Comparison of ENCODE assay signal across 10 mouse cellular contexts in genomic region chr17:11988110-11988837, GRCm38 (mm10).
DNase-seq lines count a peak whose midpoint lies in the region; ATAC-seq and TF ChIP-seq lines count a peak whose summit lies in the region.
"Had no signal": no experiment of that assay in that cellular context is flagged by ENCODE, and none has a peak within 500 bp of the region (broad histone marks: within the 10 kb centered on the region; RNA-seq: fewer than 3 reads in every experiment).

No protein-coding gene starts in this region.

- H3K27me3 ChIP-seq in liver, embryonic 11.5 days (replicated peaks; ENCODE audit: control insufficient read depth, insufficient read depth, low read length) = peaks cover 2% of the 10 kb centered on the region; the same call in 1 of the 2 replicates
- H3K27me3 ChIP-seq in liver, postnatal 0 days (ENCODE audit: insufficient read depth, low read length) = no peaks in the 10 kb centered on the region
- H3K27me3 ChIP-seq in heart, embryonic 13.5 days (replicated peaks) = peaks cover 7% of the 10 kb centered on the region; the same call in 1 of the 2 replicates
- H3K27me3 ChIP-seq in limb, embryonic 15.5 days = peaks cover 47% of the 10 kb centered on the region

- H3K4me1 ChIP-seq in liver, embryonic 11.5 days (replicated peaks; ENCODE audit: control insufficient read depth, insufficient read depth, low read length) = no peaks in the 10 kb centered on the region
- H3K4me1 ChIP-seq in liver, postnatal 0 days (ENCODE audit: insufficient read depth) = no peaks in the 10 kb centered on the region
- peaks cover 14% of the 10 kb centered on the region for H3K4me1 ChIP-seq in heart, embryonic 13.5 days
- H3K4me1 ChIP-seq in limb, embryonic 15.5 days = peaks cover 16% of the 10 kb centered on the region

- no peaks in the 10 kb centered on the region for H3K9me3 ChIP-seq in liver, embryonic 11.5 days (ENCODE audit: control insufficient read depth, low read length)
- H3K9me3 ChIP-seq in liver, postnatal 0 days (ENCODE audit: low read length) = no peaks in the 10 kb centered on the region
- H3K9me3 ChIP-seq in heart, embryonic 13.5 days = no peaks in the 10 kb centered on the region
- no peaks in the 10 kb centered on the region for H3K9me3 ChIP-seq in limb, embryonic 15.5 days

- TF ChIP-seq EP300 in liver, postnatal 0 days (IDR thresholded peaks at IDR 0.05; ENCODE audit: low read depth) = no peak

- intact Hi-C loops in left cerebral cortex, postnatal 36 days (cut with DNase I) = no loop called here

- peak; percentile 36; the same call in 1 of the 2 replicates for ATAC-seq in liver, embryonic 11.5 days (replicated peaks; ENCODE audit: low FRiP score)
- no peak for ATAC-seq in liver, postnatal 0 days
- peak; percentile 55; the same call in 1 of the 2 replicates for ATAC-seq in heart, embryonic 13.5 days (ENCODE audit: extremely low read depth, insufficient number of reproducible peaks, low FRiP score, low TSS enrichment)
- ATAC-seq in limb, embryonic 15.5 days (ENCODE audit: insufficient number of reproducible peaks, low FRiP score, low TSS enrichment, low read depth) = 0 out of 2 replicates have a peak, but pooled peaks have one; percentile 60

- 59% methylated on average over 14 of the region's 14 CpGs for WGBS in liver, embryonic 11.5 days
- WGBS in liver, postnatal 0 days (ENCODE audit: insufficient replicate concordance) = 53% methylated on average over 14 of the region's 14 CpGs
- WGBS in heart, embryonic 13.5 days = 36% methylated on average over 14 of the region's 14 CpGs
- WGBS in limb, embryonic 15.5 days = 68% methylated on average over 14 of the region's 14 CpGs

- H3K36me3 ChIP-seq in liver, embryonic 11.5 days (ENCODE audit: control insufficient read depth, insufficient read depth, low read length) = no peaks in the 10 kb centered on the region
- no peaks in the 10 kb centered on the region for H3K36me3 ChIP-seq in liver, postnatal 0 days (replicated peaks; ENCODE audit: insufficient read depth, low read length)
- H3K36me3 ChIP-seq in heart, embryonic 13.5 days = no peaks in the 10 kb centered on the region
- H3K36me3 ChIP-seq in limb, embryonic 15.5 days = no peaks in the 10 kb centered on the region

- H3K9ac ChIP-seq in liver, embryonic 11.5 days (ENCODE audit: low read depth, low read length) = no peak overlapping the region
- no peak overlapping the region for H3K9ac ChIP-seq in liver, postnatal 0 days (replicated peaks)
- H3K9ac ChIP-seq in heart, embryonic 13.5 days = no peak overlapping the region
- no peak overlapping the region for H3K9ac ChIP-seq in limb, embryonic 15.5 days

- H3K4me2 ChIP-seq in liver, embryonic 11.5 days = no peak overlapping the region
- no peak overlapping the region for H3K4me2 ChIP-seq in liver, postnatal 0 days (ENCODE audit: low read depth, low read length)
- H3K4me2 ChIP-seq in heart, embryonic 13.5 days = peak overlapping the region; percentile 37
- no peak overlapping the region for H3K4me2 ChIP-seq in limb, embryonic 15.5 days

- H3K4me3 ChIP-seq in liver, embryonic 11.5 days (ENCODE audit: low read depth, low read length) = no peak overlapping the region
- no peak overlapping the region for H3K4me3 ChIP-seq in liver, postnatal 0 days (ENCODE audit: low read depth, low read length)
- no peak overlapping the region for H3K4me3 ChIP-seq in heart, embryonic 13.5 days
- no peak overlapping the region for H3K4me3 ChIP-seq in limb, embryonic 15.5 days

- DNase-seq in liver, embryonic 11.5 days (ENCODE audit: low spot score) = no peak
- no peak for DNase-seq in liver, postnatal 0 days
- DNase-seq in ZHBTc4 (ENCODE audit: low read depth, low spot score) = peak; percentile 13
- no peak for DNase-seq in left cerebral cortex, postnatal 36 days (ENCODE audit: low spot score in 2 of 2)
- DNase-seq in left cerebral cortex, adult 11 months (ENCODE audit: low spot score) = no peak
- no peak for DNase-seq in gastrocnemius, postnatal 25 days
- DNase-seq: kidney, adult 9 months; thymus, adult 2 months had no signal

- no peak overlapping the region for H3K27ac ChIP-seq in liver, embryonic 11.5 days (ENCODE audit: low read depth, low read length)
- no peak overlapping the region for H3K27ac ChIP-seq in liver, postnatal 0 days (ENCODE audit: low read depth)
- peak overlapping the region; percentile 63 for H3K27ac ChIP-seq in heart, embryonic 13.5 days (replicated peaks)
- no peak overlapping the region for H3K27ac ChIP-seq in limb, embryonic 15.5 days

- TF ChIP-seq CTCF in liver, postnatal 0 days (IDR thresholded peaks at IDR 0.05; ENCODE audit: low read depth) = no peak
